Mouse (Mus musculus): ENCODE data around the gene Mecom. TPM values are rescaled to one million over a fixed set of nuclear protein-coding genes. Genes with fewer than 3 reads are reported as not detected.
A peak's percentile ranks its signal among the peaks of the same experiment; 100 is the strongest.

Mecom gene
- polyA plus RNA-seq, 1 experiment from 2014 or later = 22.4 TPM

GRCm38 (mm10) chr3:29963447-29963846 lies 584.4 kb downstream of the Mecom start:
- H3K9me3 ChIP-seq (ENCODE audit: low read length) = no peaks in the 10 kb centered on the region
- 58% methylated on average over 3 of the region's 3 CpGs for WGBS
- DNase-seq (ENCODE audit: low spot score) (no peak), ATAC-seq (no peak)
- no peak overlapping the region for H3K27ac ChIP-seq (ENCODE audit: low read length)
- TF ChIP-seq CTCF (IDR thresholded peaks at IDR 0.05) = no peak
- TF ChIP-seq EP300 (IDR thresholded peaks at IDR 0.05) = no peak
- H3K4me3 ChIP-seq (ENCODE audit: low read depth, low read length) = no peak overlapping the region
- no peak overlapping the region for H3K4me2 ChIP-seq (replicated peaks; ENCODE audit: low read depth, low read length)
- H3K27me3 ChIP-seq (replicated peaks; ENCODE audit: insufficient read depth, low read length) = no peaks in the 10 kb centered on the region
- H3K4me1 ChIP-seq (ENCODE audit: insufficient read depth, low read depth, low read length) = no peaks in the 10 kb centered on the region
- H3K9ac ChIP-seq (replicated peaks; ENCODE audit: low read depth) = no peak overlapping the region
- no peaks in the 10 kb centered on the region; the same call in 1 of the 2 replicates for H3K36me3 ChIP-seq (ENCODE audit: insufficient read depth, low read length)

DNA sequence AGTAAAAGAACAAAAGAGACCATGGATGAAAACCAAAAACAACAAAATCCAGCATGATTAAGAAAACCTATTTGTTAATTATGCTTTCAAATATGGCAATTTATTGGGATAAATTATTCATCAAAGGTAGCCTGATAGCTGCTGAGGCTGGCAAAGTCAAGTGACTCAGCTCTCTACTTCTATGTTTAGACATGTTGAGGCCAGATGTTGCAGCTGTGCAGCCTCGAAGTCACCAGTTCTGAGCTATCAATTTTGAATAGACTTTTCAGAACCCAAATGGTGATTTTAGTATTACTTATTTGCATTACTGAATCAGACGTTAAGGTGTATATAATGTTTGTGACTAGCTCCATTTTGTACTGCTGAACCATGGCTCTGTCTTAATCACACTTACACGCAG lies 588.8 kb downstream of the Mecom start:
- DNase-seq (ENCODE audit: low spot score) (no peak), ATAC-seq (no peak)
- H3K9ac ChIP-seq (replicated peaks; ENCODE audit: low read depth) = no peak overlapping the region
- no peaks in the 10 kb centered on the region; the same call in 1 of the 2 replicates for H3K36me3 ChIP-seq (ENCODE audit: insufficient read depth, low read length)
- H3K27ac ChIP-seq (ENCODE audit: low read length) = no peak overlapping the region
- no peaks in the 10 kb centered on the region for H3K9me3 ChIP-seq (ENCODE audit: low read length)
- TF ChIP-seq EP300 (IDR thresholded peaks at IDR 0.05) = no peak
- no peak for TF ChIP-seq CTCF (IDR thresholded peaks at IDR 0.05)
- H3K4me3 ChIP-seq (ENCODE audit: low read depth, low read length) = no peak overlapping the region
- WGBS = 63% methylated on average over 3 of the region's 3 CpGs
- no peaks in the 10 kb centered on the region for H3K4me1 ChIP-seq (ENCODE audit: insufficient read depth, low read depth, low read length)
- no peak overlapping the region for H3K4me2 ChIP-seq (replicated peaks; ENCODE audit: low read depth, low read length)
- H3K27me3 ChIP-seq (replicated peaks; ENCODE audit: insufficient read depth, low read length) = no peaks in the 10 kb centered on the region

DNA sequence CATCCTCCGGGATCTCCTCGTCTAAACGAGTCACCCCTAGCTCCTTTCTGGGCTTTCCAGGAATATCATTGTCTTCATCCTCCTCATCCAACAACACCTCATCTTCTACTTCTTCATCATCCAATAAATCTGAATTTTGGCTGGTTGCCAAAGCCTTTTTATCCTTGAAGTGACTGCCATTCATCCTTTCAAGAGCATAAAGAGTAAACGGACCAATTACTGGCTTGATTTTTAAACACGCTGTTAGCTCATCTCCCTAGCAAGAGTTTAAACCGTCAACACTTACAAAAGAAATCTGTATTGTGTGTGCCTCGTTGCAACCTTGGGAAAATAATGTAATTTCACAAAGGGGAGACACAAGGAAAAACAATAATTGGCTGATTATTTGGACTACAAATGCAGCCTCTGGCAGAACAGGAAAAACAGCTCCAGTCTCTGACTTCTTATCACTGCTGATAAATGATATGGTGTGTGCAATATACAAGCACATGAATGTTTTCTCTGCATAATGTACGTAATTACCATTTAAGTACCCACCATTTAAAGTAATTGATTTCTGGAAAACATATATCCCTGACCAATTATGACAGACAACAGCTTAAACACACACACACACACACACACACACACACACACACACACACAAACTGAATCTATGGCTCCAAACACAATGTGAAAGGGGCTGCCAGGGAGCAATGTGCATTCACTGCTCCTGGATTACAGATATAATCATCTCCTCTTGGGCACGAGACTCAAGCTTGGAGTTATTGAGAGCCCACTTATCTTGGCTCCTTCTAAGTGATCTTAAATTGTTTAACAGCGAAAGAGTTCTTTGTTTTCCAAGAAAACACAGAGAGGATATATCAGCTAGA lies 590.2 kb downstream of the Mecom start:
- DNase-seq (ENCODE audit: low spot score) (no peak), ATAC-seq (no peak)
- Histone ChIP-seq H3K4me2 (replicated peaks; ENCODE audit: low read depth, low read length) (no peak overlapping the region), H3K27ac (ENCODE audit: low read length) (no peak overlapping the region), H3K4me1 (ENCODE audit: insufficient read depth, low read depth, low read length) (no peaks in the 10 kb centered on the region), H3K9me3 (ENCODE audit: low read length) (no peaks in the 10 kb centered on the region), H3K36me3 (ENCODE audit: insufficient read depth, low read length) (no peaks in the 10 kb centered on the region; the same call in 1 of the 2 replicates), H3K9ac (replicated peaks; ENCODE audit: low read depth) (no peak overlapping the region), H3K27me3 (replicated peaks; ENCODE audit: insufficient read depth, low read length) (no peaks in the 10 kb centered on the region), H3K4me3 (ENCODE audit: low read depth, low read length) (no peak overlapping the region)
- WGBS = 52% methylated on average over 10 of the region's 10 CpGs
- TF ChIP-seq CTCF (IDR thresholded peaks at IDR 0.05) (no peak), EP300 (IDR thresholded peaks at IDR 0.05) (no peak)

- Histone ChIP-seq H3K27ac (ENCODE audit: low read length) (no peak overlapping the region), H3K4me1 (ENCODE audit: insufficient read depth, low read depth, low read length) (no peaks in the 10 kb centered on the region), H3K36me3 (ENCODE audit: insufficient read depth, low read length) (no peaks in the 10 kb centered on the region; the same call in 1 of the 2 replicates), H3K9ac (replicated peaks; ENCODE audit: low read depth) (no peak overlapping the region), H3K4me2 (replicated peaks; ENCODE audit: low read depth, low read length) (no peak overlapping the region), H3K4me3 (ENCODE audit: low read depth, low read length) (no peak overlapping the region), H3K27me3 (replicated peaks; ENCODE audit: insufficient read depth, low read length) (no peaks in the 10 kb centered on the region), H3K9me3 (ENCODE audit: low read length) (no peaks in the 10 kb centered on the region)
- DNase-seq (ENCODE audit: low spot score) (peak; percentile 79), ATAC-seq (peak; percentile 73)
- 47% methylated on average over 3 of the region's 3 CpGs for WGBS
- TF ChIP-seq EP300 (IDR thresholded peaks at IDR 0.05) (no peak; the same call in 1 of the 2 replicates), CTCF (IDR thresholded peaks at IDR 0.05) (no peak)
Measured at GRCm38 (mm10) chr3:29953269-29953668, 594.5 kb downstream of the Mecom start.

DNA sequence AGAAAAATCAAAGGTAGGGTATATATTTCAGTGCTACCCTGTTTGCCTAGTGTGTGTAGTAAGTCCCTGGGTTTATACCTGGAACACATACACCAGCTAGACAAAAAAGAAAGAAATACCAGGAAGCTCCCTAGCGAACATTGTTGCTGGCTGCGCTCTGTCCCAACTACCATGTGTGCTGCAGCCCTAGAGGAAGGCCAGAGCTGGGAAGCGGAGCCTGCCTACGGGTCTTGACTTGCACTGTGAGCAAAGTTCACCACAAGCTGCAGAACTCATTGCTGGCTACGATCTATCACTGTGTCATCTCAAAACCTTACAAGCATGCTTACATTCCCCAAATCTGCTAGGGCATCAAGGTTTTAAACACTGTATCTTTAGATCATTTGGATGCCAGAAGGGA lies 597.0 kb downstream of the Mecom start:
- TF ChIP-seq EP300 (IDR thresholded peaks at IDR 0.05) (no peak), CTCF (IDR thresholded peaks at IDR 0.05) (no peak)
- 76% methylated on average over 5 of the region's 5 CpGs for WGBS
- ATAC-seq = no peak
- no peaks in the 10 kb centered on the region for H3K4me1 ChIP-seq (ENCODE audit: insufficient read depth, low read depth, low read length)
- no peak overlapping the region for H3K4me2 ChIP-seq (replicated peaks; ENCODE audit: low read depth, low read length)
- no peak overlapping the region for H3K27ac ChIP-seq (ENCODE audit: low read length)
- no peak overlapping the region for H3K9ac ChIP-seq (replicated peaks; ENCODE audit: low read depth)
- H3K9me3 ChIP-seq (ENCODE audit: low read length) = no peaks in the 10 kb centered on the region
- no peak for DNase-seq (ENCODE audit: low spot score)
- no peak overlapping the region for H3K4me3 ChIP-seq (ENCODE audit: low read depth, low read length)
- H3K27me3 ChIP-seq (replicated peaks; ENCODE audit: insufficient read depth, low read length) = no peaks in the 10 kb centered on the region
- no peaks in the 10 kb centered on the region; the same call in 1 of the 2 replicates for H3K36me3 ChIP-seq (ENCODE audit: insufficient read depth, low read length)

DNA sequence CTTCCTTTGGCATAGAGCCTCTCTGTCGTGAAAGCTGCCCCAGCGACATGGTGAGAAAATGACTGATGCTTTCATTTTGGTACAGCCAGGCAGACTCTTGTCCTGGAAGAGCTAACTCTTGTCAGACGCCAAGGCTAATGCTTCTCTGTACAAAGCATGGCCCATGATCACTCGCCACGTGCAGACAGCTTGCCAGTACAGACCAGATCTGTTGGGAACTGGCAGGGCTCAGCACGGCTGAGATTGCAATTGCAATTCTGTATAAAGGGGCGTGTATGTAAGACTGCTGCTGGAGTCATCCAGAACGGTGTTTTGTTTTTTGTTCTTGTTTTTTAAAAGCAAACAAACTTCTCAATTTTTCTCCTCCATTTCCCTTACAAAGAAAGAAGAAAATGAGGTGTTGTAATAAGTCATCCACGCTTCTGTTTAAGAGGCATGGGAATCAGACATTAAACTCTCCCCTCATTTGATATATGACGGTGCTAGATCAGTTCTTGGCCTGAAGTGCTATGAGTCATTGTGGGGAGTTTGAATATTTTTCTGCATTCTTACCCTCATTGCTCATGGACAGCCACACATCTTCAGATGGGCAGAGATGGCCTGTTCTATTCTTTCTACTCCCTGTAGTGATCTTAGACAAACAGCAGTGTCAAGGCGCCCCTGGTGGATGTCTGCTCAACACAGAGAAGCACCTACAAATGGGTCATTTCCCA lies 644.1 kb downstream of the Mecom start:
- Histone ChIP-seq H3K9me3 (ENCODE audit: low read length) (no peaks in the 10 kb centered on the region), H3K4me1 (ENCODE audit: insufficient read depth, low read depth, low read length) (no peaks in the 10 kb centered on the region), H3K9ac (replicated peaks; ENCODE audit: low read depth) (no peak overlapping the region), H3K4me3 (ENCODE audit: low read depth, low read length) (no peak overlapping the region), H3K36me3 (ENCODE audit: insufficient read depth, low read length) (no peaks in the 10 kb centered on the region), H3K27ac (ENCODE audit: low read length) (no peak overlapping the region), H3K4me2 (replicated peaks; ENCODE audit: low read depth, low read length) (0 out of 2 replicates have a peak overlapping the region, but pooled peaks have one; percentile 22), H3K27me3 (replicated peaks; ENCODE audit: insufficient read depth, low read length) (no peaks in the 10 kb centered on the region)
- peak; percentile 74 for DNase-seq (ENCODE audit: low spot score)
- TF ChIP-seq CTCF (IDR thresholded peaks at IDR 0.05) (peak; percentile 19), EP300 (IDR thresholded peaks at IDR 0.05) (no peak)
- peak; percentile 84 for ATAC-seq
- WGBS = 54% methylated on average over 11 of the region's 11 CpGs

Other genes with a start within 250 kb of the Mecom start
- not detected in 2 replicates for gene Actrt3, start 51.9 kb upstream of the Mecom start, polyA plus RNA-seq (2015; fragmentation: Nextera tagmentation; extraction: Ambion mirVana)
- gene Mynn, start 54.1 kb upstream of the Mecom start, polyA plus RNA-seq (2015; fragmentation: Nextera tagmentation; extraction: Ambion mirVana) = 17.0 and 19.9 TPM in 2 replicates
- not detected in 2 replicates for gene Lrriq4, start 96.5 kb upstream of the Mecom start, polyA plus RNA-seq (2015; fragmentation: Nextera tagmentation; extraction: Ambion mirVana)
- gene Lrrc34, start 99.9 kb upstream of the Mecom start, polyA plus RNA-seq (2015; fragmentation: Nextera tagmentation; extraction: Ambion mirVana) = 7.9 and 9.6 TPM in 2 replicates
- gene Lrrc31, start 151.8 kb upstream of the Mecom start, polyA plus RNA-seq (2015; fragmentation: Nextera tagmentation; extraction: Ambion mirVana) = 0.17 and 0.55 TPM in 2 replicates
- not detected in 2 replicates for gene Samd7, start 198.3 kb upstream of the Mecom start, polyA plus RNA-seq (2015; fragmentation: Nextera tagmentation; extraction: Ambion mirVana)
- 145 and 152 TPM in 2 replicates for gene Sec62, start 244.9 kb upstream of the Mecom start, polyA plus RNA-seq (2015; fragmentation: Nextera tagmentation; extraction: Ambion mirVana)